Mouse (Mus musculus): ENCODE results near the gene Arsb. TPM values are rescaled to one million over a fixed set of nuclear protein-coding genes. Genes with fewer than 3 reads are reported as not detected.
A peak's percentile ranks its signal among the peaks of the same experiment; 100 is the strongest.

The Arsb gene
- polyA plus RNA-seq, 1 experiment from 2014 or later, result 4.1 TPM

DNA sequence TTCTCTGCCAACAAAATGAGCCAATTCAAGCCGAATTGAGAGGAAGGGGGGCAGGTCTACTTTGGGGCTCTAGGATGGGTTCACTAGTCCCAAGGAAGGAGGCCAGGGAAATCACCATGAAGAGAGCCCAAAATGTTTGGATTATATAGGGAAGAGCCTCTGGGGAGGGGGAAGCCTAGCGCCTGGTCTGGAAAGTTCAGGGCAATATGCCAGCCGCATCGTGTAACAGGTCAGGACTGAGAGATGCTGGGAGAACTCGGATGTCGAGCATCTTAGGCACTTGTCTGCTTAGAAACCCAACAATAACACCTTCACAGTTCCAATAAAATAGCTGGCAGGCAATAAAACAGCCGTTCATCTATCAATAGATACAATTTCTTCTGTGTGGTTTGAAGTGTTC, 216.2 kb downstream of the Arsb start:
- Histone ChIP-seq H3K27me3 (ENCODE audit: insufficient read depth, low read length) (no peaks in the 10 kb centered on the region), H3K36me3 (replicated peaks; ENCODE audit: insufficient read depth, low read length) (no peaks in the 10 kb centered on the region), H3K9me3 (ENCODE audit: low read length) (no peaks in the 10 kb centered on the region), H3K27ac (ENCODE audit: low read depth) (no peak overlapping the region), H3K4me1 (ENCODE audit: insufficient read depth) (peaks cover 21% of the 10 kb centered on the region), H3K4me3 (ENCODE audit: low read depth, low read length) (no peak overlapping the region), H3K9ac (replicated peaks) (no peak overlapping the region), H3K4me2 (ENCODE audit: low read depth, low read length) (no peak overlapping the region)
- no peak for TF ChIP-seq CTCF (IDR thresholded peaks at IDR 0.05; ENCODE audit: low read depth)
- TF ChIP-seq EP300 (IDR thresholded peaks at IDR 0.05; ENCODE audit: low read depth), result no peak
- WGBS (ENCODE audit: insufficient replicate concordance), result 77% methylated on average over 7 of the region's 7 CpGs
- no peak for ATAC-seq
- no peak for DNase-seq

DNA sequence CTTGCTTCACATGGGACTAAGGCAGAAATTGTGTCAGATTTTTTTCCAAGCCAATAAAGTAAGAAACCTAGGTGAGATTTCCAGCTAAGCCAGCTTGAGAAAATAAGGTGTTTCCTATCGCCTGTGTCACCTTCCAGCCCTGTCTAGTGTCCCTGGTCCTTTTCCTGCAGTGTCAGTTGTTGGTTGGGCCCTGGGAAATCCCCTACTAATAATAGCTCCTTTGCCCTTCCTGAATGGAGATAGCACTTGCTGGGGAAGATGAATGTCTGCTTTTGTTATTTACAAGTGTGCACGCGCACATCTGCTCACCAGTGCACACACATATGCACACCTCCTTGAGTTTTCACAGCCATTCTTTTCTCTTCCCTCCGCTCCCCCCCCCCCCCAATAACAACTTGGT, 217.8 kb downstream of the Arsb start:
- Histone ChIP-seq H3K36me3 (replicated peaks; ENCODE audit: insufficient read depth, low read length) (no peaks in the 10 kb centered on the region), H3K9ac (replicated peaks) (no peak overlapping the region), H3K27me3 (ENCODE audit: insufficient read depth, low read length) (no peaks in the 10 kb centered on the region), H3K4me2 (ENCODE audit: low read depth, low read length) (0 out of 2 replicates have a peak overlapping the region, but pooled peaks have one; percentile 22), H3K4me3 (ENCODE audit: low read depth, low read length) (no peak overlapping the region), H3K4me1 (ENCODE audit: insufficient read depth) (peaks cover 21% of the 10 kb centered on the region), H3K9me3 (ENCODE audit: low read length) (no peaks in the 10 kb centered on the region), H3K27ac (ENCODE audit: low read depth) (no peak overlapping the region)
- TF ChIP-seq EP300 (IDR thresholded peaks at IDR 0.05; ENCODE audit: low read depth) (no peak), CTCF (IDR thresholded peaks at IDR 0.05; ENCODE audit: low read depth) (no peak)
- 49% methylated on average over 4 of the region's 4 CpGs for WGBS (ENCODE audit: insufficient replicate concordance)
- ATAC-seq (no peak), DNase-seq (no peak)

- Histone ChIP-seq H3K27ac (ENCODE audit: low read depth) (peak overlapping the region; percentile 66), H3K36me3 (replicated peaks; ENCODE audit: insufficient read depth, low read length) (no peaks in the 10 kb centered on the region), H3K4me1 (ENCODE audit: insufficient read depth) (peaks cover 21% of the 10 kb centered on the region), H3K4me3 (ENCODE audit: low read depth, low read length) (no peak overlapping the region), H3K4me2 (ENCODE audit: low read depth, low read length) (0 out of 2 replicates have a peak overlapping the region, but pooled peaks have one; percentile 22), H3K9ac (replicated peaks) (no peak overlapping the region), H3K27me3 (ENCODE audit: insufficient read depth, low read length) (no peaks in the 10 kb centered on the region), H3K9me3 (ENCODE audit: low read length) (no peaks in the 10 kb centered on the region)
- DNase-seq (no peak), ATAC-seq (no peak)
- TF ChIP-seq CTCF (IDR thresholded peaks at IDR 0.05; ENCODE audit: low read depth) (no peak), EP300 (IDR thresholded peaks at IDR 0.05; ENCODE audit: low read depth) (no peak)
- WGBS (ENCODE audit: insufficient replicate concordance), result 46% methylated on average over 11 of the region's 11 CpGs
Measured at GRCm38 (mm10) chr13:93989736-93990611, 218.5 kb downstream of the Arsb start.

GRCm38 (mm10) chr13:93990841-93991240, 219.4 kb downstream of the Arsb start:
- H3K4me2 ChIP-seq (ENCODE audit: low read depth, low read length), result no peak overlapping the region
- peak overlapping the region; percentile 55; the same call in 1 of the 2 replicates for H3K27ac ChIP-seq (ENCODE audit: low read depth)
- DNase-seq (no peak), ATAC-seq (no peak)
- no peak overlapping the region for H3K9ac ChIP-seq (replicated peaks)
- no peaks in the 10 kb centered on the region for H3K36me3 ChIP-seq (replicated peaks; ENCODE audit: insufficient read depth, low read length)
- no peaks in the 10 kb centered on the region for H3K9me3 ChIP-seq (ENCODE audit: low read length)
- WGBS (ENCODE audit: insufficient replicate concordance), result 61% methylated on average over 3 of the region's 3 CpGs
- H3K4me3 ChIP-seq (ENCODE audit: low read depth, low read length), result no peak overlapping the region
- peaks cover 19% of the 10 kb centered on the region for H3K4me1 ChIP-seq (ENCODE audit: insufficient read depth)
- TF ChIP-seq CTCF (IDR thresholded peaks at IDR 0.05; ENCODE audit: low read depth) (no peak), EP300 (IDR thresholded peaks at IDR 0.05; ENCODE audit: low read depth) (no peak)
- no peaks in the 10 kb centered on the region for H3K27me3 ChIP-seq (ENCODE audit: insufficient read depth, low read length)

DNA sequence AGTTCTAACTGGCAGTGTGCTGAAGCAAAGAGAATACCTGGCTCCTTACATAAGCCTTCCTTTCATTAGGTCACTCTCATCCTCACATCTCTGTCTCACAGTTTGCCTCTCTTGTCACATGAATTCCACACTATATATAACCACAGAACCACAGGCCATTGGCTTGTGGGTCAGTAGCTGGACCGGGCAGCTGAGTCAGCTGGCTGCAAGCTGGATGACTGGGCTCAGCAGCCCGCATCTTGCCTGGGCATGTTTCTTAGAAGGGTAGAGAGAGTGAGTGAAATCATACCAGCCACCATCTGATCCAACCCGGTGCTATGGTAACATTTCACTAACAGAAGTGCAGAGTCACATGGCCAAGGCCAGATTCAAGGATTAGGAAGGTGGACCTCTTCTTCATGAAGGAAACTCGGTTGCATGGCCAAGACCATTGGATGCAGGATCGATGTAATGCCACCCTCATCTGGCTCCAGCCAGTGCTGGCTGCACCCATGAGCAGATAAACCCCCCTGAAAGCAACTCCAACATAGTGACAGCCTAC, 221.0 kb downstream of the Arsb start:
- WGBS (ENCODE audit: insufficient replicate concordance), result 79% methylated on average over 5 of the region's 5 CpGs
- Histone ChIP-seq H3K9ac (replicated peaks) (no peak overlapping the region), H3K9me3 (ENCODE audit: low read length) (no peaks in the 10 kb centered on the region), H3K27me3 (ENCODE audit: insufficient read depth, low read length) (no peaks in the 10 kb centered on the region), H3K4me2 (ENCODE audit: low read depth, low read length) (no peak overlapping the region), H3K4me3 (ENCODE audit: low read depth, low read length) (no peak overlapping the region), H3K27ac (ENCODE audit: low read depth) (no peak overlapping the region), H3K4me1 (ENCODE audit: insufficient read depth) (peaks cover 23% of the 10 kb centered on the region), H3K36me3 (replicated peaks; ENCODE audit: insufficient read depth, low read length) (no peaks in the 10 kb centered on the region)
- TF ChIP-seq EP300 (IDR thresholded peaks at IDR 0.05; ENCODE audit: low read depth) (no peak), CTCF (IDR thresholded peaks at IDR 0.05; ENCODE audit: low read depth) (no peak)
- DNase-seq, result no peak
- ATAC-seq, result no peak

Small RNAs within 50 kb of the gene (microRNA-seq; reads per million reads assigned to microRNA genes)
- not detected for gene Gm25534
- not detected for gene Mir5624

Other genes starting within 250 kb of the Arsb start
- 2,026 and 2,087 TPM in 2 replicates for gene Bhmt, start 133.7 kb upstream of the Arsb start, polyA plus RNA-seq (2015; fragmentation: Nextera tagmentation; extraction: Ambion mirVana)
- 162 and 166 TPM in 2 replicates for gene Bhmt2, start 97.3 kb upstream of the Arsb start, polyA plus RNA-seq (2015; fragmentation: Nextera tagmentation; extraction: Ambion mirVana)
- 67.3 and 69.2 TPM in 2 replicates for gene Dmgdh, start 97.2 kb upstream of the Arsb start, polyA plus RNA-seq (2015; fragmentation: Nextera tagmentation; extraction: Ambion mirVana)

Measured in liver, postnatal 0 days (tissue).